Mouse (Mus musculus): ENCODE results near the gene Galnt9. TPM values are rescaled to one million over a fixed set of nuclear protein-coding genes. Genes with fewer than 3 reads are reported as not detected.

The Galnt9 gene
- total RNA-seq, 2 experiments from 2014 or later = 103 to 119 TPM

DNA sequence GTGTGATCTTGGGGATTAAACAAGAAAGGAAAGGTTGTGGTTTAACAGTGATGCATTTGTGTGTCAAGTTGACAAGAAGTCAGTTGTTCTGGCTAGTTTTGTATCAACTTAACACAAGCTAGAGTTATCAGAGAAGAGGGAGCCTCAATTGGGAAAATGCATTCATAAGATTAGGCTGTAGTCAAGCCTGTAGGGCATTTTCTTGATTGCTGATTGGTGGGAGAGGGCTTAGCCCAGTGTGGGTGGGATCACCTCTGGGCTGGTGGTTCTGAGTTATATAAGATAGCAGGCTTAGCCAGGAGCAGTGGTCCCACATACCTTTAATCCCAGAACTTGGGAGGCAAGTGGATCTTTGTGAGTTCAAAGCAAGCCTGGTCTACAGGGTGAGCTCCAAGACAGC lies 102.2 kb downstream of the Galnt9 start:
- no peak for TF ChIP-seq CTCF (IDR thresholded peaks at IDR 0.05)

DNA sequence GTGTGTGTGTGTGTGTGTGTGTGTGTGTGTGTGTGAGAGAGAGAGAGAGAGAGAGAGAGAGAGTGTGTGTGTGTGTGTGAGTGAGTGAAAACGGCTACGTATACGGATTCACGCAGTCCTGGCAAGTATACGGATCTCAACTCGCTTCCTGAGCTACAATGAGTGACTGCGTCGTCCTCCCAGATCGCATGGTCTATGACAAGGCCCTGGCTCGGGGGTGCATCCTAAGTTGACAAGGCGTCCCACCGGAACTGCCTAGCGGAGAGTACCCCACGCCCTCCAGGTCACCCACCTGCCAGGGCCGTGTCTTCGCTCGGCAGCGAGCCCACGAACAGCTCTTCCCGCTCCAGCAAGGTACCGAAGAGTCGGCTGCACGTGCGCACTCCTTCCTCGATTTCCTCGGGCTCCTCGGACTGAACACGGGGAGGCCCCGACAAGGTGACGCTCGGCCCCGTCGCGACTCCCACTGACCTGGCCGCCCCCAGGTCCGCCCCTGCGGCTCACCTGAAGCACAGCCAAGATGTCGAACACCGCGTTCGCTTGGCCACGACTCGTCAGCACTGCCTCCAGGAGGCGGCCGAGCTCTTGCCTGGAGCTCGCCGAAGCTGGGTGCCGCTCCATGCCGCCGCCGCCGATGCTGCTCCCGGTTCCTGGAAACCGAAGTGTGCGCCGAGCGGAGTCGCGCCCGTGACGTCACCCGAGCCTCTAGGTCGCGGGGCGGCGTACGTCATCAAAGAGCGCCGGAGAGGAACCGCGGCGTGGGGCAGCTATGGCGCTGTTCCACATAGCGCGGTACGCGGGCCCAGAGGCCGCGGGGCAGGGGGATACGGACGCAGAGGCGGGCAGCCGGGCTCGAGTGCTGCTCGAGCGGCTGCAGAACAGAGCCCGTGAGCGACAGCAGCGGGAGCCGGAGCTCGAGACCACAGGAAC lies 108.8 kb downstream of the Galnt9 start, which contains the start of the genes Noc4l and Ddx51:
TSS of gene Noc4l (minus strand) at position 699 of the 930 bp plus-strand sequence.
TSS of gene Ddx51 (plus strand) at position 733 of the 930 bp plus-strand sequence.
- no peak; the same call in 1 of the 2 replicates for TF ChIP-seq CTCF (IDR thresholded peaks at IDR 0.05)
- H3K4me3 ChIP-seq = peak within 1 kb of the TSS; percentile 98
- peak; percentile 96 to 99 for DNase-seq (ENCODE audit: extremely low spot score in 1 of 2, low spot score in 2 of 2)
- peak within 1 kb of the TSS; percentile 80 for H3K27ac ChIP-seq
- intact Hi-C loops (cut with DNase I) = no loop called here

More for the DNA sequence above, 102.2 kb downstream of the Galnt9 start:
- H3K27ac ChIP-seq = no peak overlapping the region
- intact Hi-C loops (cut with DNase I) = loop anchor here (10.0 kb wide), 1 partner anchor 618 kb away; no protein-coding TSS in a partner anchor
- no peak overlapping the region for H3K4me3 ChIP-seq
- DNase-seq (ENCODE audit: extremely low spot score in 1 of 2, low spot score in 2 of 2) = no peak

GRCm38 (mm10) chr5:110653686-110654085 lies 109.5 kb downstream of the Galnt9 start:
- Histone ChIP-seq H3K4me3 (peak overlapping the region; percentile 98), H3K27ac (peak overlapping the region; percentile 80)
- intact Hi-C loops (cut with DNase I) = no loop called here
- DNase-seq (ENCODE audit: extremely low spot score in 1 of 2, low spot score in 2 of 2) = no peak
- TF ChIP-seq CTCF (IDR thresholded peaks at IDR 0.05) = no peak

- DNase-seq (ENCODE audit: extremely low spot score in 1 of 2, low spot score in 2 of 2) = no peak
- intact Hi-C loops (cut with DNase I) = no loop called here
- H3K27ac ChIP-seq = no peak overlapping the region
- no peak overlapping the region for H3K4me3 ChIP-seq
- TF ChIP-seq CTCF (IDR thresholded peaks at IDR 0.05) = no peak
Measured at GRCm38 (mm10) chr5:110659682-110660081, 115.5 kb downstream of the Galnt9 start.

GRCm38 (mm10) chr5:110664041-110664440 lies 119.9 kb downstream of the Galnt9 start:
- TF ChIP-seq CTCF (IDR thresholded peaks at IDR 0.05) = no peak
- Histone ChIP-seq H3K4me3 (no peak overlapping the region), H3K27ac (no peak overlapping the region)
- intact Hi-C loops (cut with DNase I) = no loop called here
- no peak for DNase-seq (ENCODE audit: extremely low spot score in 1 of 2, low spot score in 2 of 2)

DNA sequence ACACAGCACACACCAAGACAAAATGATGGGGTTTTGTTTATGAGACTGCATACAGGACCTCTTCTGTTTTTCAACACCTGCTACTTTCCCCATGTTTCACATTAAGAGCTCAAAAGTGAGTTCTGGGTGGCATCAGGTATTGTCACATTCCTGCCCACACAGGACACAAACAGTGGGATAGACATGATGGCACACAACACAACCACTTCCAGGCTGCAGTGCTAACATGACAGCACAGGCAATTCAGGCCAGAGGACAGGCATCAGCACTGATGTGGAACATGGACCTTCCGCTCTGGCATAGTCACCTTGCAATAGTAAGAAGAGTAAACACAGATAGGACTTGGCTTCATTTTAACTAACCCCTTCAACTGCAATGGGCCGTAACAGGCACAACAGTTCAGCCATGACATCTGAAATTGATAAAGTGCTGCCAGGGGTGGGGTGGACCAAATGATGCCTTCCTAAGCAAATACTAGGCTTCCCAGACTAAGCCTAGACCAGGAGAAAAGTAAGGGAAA lies 120.7 kb downstream of the Galnt9 start:
- intact Hi-C loops (cut with DNase I) = no loop called here
- no peak for DNase-seq (ENCODE audit: extremely low spot score in 1 of 2, low spot score in 2 of 2)
- H3K4me3 ChIP-seq = no peak overlapping the region
- TF ChIP-seq CTCF (IDR thresholded peaks at IDR 0.05) = no peak
- no peak overlapping the region for H3K27ac ChIP-seq

DNA sequence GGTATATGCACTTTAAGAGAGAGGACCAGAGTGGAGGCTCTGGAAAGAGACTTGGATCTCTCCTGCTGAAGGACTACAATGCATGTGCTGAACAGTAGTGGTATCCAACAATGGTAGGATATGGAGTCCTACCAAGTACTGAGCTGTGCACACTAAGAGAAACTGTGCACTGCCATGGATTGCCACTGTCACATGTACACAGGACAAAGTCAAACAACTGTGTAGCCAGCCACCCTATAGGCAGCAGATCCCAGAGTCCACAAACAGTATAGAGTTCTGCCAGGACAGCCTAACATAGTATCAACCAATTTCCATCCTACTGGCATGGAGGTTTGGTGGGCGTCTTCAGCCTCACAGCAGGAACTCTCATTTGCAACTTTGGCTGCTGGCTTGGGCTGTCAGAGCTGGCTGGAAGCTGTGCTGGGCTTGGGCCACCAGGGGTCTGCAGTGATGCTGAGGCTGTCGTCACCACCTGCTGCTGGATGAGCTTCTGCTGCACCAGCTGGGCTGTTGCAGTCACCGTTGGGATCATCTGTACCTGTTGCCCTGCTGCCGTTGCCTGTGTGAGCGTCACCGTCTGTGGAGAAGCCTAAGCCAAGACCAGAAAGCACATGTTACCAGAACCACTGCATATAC lies 121.4 kb downstream of the Galnt9 start:
- no peak for DNase-seq (ENCODE audit: extremely low spot score in 1 of 2, low spot score in 2 of 2)
- H3K4me3 ChIP-seq = no peak overlapping the region
- TF ChIP-seq CTCF (IDR thresholded peaks at IDR 0.05) = no peak
- intact Hi-C loops (cut with DNase I) = no loop called here
- H3K27ac ChIP-seq = no peak overlapping the region

Small RNA genes within 50 kb of the gene (microRNA-seq; reads per million reads assigned to microRNA genes)
- 1.7 to 2.4 reads per million in 2 experiments for gene Mir7026

Other genes starting within 250 kb of the Galnt9 start
- gene P2rx2, start 201.1 kb upstream of the Galnt9 start, total RNA-seq (2021) = under 1 TPM in 1 of 2 experiments, not detected in 1; 0.26 TPM
- not detected for gene Lrcol1, start 199.6 kb upstream of the Galnt9 start, total RNA-seq (2021)
- 10 to 100 TPM; 78.1 to 79.8 TPM for gene Fbrsl1, start 95.9 kb upstream of the Galnt9 start, total RNA-seq (2021)
- 10 to 100 TPM; 25.6 to 27.2 TPM for gene Noc4l, start 109.1 kb downstream of the Galnt9 start, total RNA-seq (2021)
- gene Ddx51, start 109.1 kb downstream of the Galnt9 start, total RNA-seq (2021) = 10 to 100 TPM; 30.4 to 31.6 TPM
- gene Ep400, start 226.4 kb downstream of the Galnt9 start, total RNA-seq (2021) = 100 to 1,000 TPM; 106 to 114 TPM
- 10 to 100 TPM; 21.9 to 24.0 TPM for gene Pus1, start 236.3 kb downstream of the Galnt9 start, total RNA-seq (2021)